10 mouse cellular contexts compared by ENCODE assay signal in genomic region chr11:99265220-99265619, GRCm38 (mm10). TPM values are rescaled to one million over a fixed set of nuclear protein-coding genes. Genes with fewer than 3 reads are reported as not detected.
DNase-seq lines count a peak whose midpoint lies in the region; ATAC-seq lines count a peak whose summit lies in the region.
"Had no signal": no experiment of that assay in that cellular context is flagged by ENCODE, and none has a peak within 500 bp of the region (broad histone marks: within the 10 kb centered on the region; RNA-seq: fewer than 3 reads in every experiment).

No protein-coding gene starts in this region.

- H3K9ac ChIP-seq in liver, embryonic 12.5 days = no peak overlapping the region
- H3K9ac ChIP-seq: neural tube, embryonic 13.5 days had no signal

- H3K4me2 ChIP-seq in liver, embryonic 12.5 days = no peak overlapping the region

- H3K27ac ChIP-seq in liver, embryonic 12.5 days = no peak overlapping the region
- H3K27ac ChIP-seq: neural tube, embryonic 13.5 days had no signal

- H3K9me3 ChIP-seq in liver, embryonic 12.5 days (replicated peaks) = no peaks in the 10 kb centered on the region
- H3K9me3 ChIP-seq: neural tube, embryonic 13.5 days had no signal

- no peaks in the 10 kb centered on the region for H3K4me1 ChIP-seq in liver, embryonic 12.5 days

- no peaks in the 10 kb centered on the region; the same call in 1 of the 2 replicates for H3K27me3 ChIP-seq in liver, embryonic 12.5 days (replicated peaks)
- H3K27me3 ChIP-seq: neural tube, embryonic 13.5 days had no signal

- H3K36me3 ChIP-seq in liver, embryonic 12.5 days = no peaks in the 10 kb centered on the region
- H3K36me3 ChIP-seq: neural tube, embryonic 13.5 days had no signal

- no peak for ATAC-seq in liver, embryonic 12.5 days
- ATAC-seq: hindbrain, postnatal 0 days had no signal

- 59% methylated on average over 9 of the region's 9 CpGs for WGBS in liver, embryonic 12.5 days (ENCODE audit: insufficient replicate concordance)

- no peak overlapping the region for H3K4me3 ChIP-seq in liver, embryonic 12.5 days
- H3K4me3 ChIP-seq: neural tube, embryonic 13.5 days had no signal

- peak; percentile 4 for DNase-seq in lung, postnatal 36 days
- DNase-seq in lung, postnatal 14 days = no peak
- peak; percentile 8 for DNase-seq in heart, adult 8-10 months (ENCODE audit: low spot score)
- peak; percentile 62 for DNase-seq in layer of hippocampus, adult 9-11 months
- DNase-seq in spleen, postnatal 36 days (ENCODE audit: low spot score in 2 of 2) = no peak
- DNase-seq in thymus, postnatal 4 days = no peak
- DNase-seq: lung, adult 2 months had no signal

RNA-seq across cellular contexts. Expression of gene Krt24, which starts 19.8 kb away (rescaled TPM):
- total RNA-seq in heart, adult 8-10 months (2022) = not detected
- polyA plus RNA-seq in liver, embryonic 12.5 days (2016; fragmentation: Nextera tagmentation; extraction: Ambion mirVana) = not detected in 2 replicates
- total RNA-seq: hindbrain, postnatal 0 days had no signal
- polyA plus RNA-seq: lung, adult 2 months had no signal

RNA-seq across cellular contexts. Expression of gene Krt222, which starts 21.3 kb away (rescaled TPM):
- 10 to 100 TPM; 26.5 to 44.5 (median 31.0) TPM for total RNA-seq in heart, adult 8-10 months (2022)
- polyA plus RNA-seq in liver, embryonic 12.5 days (2016; fragmentation: Nextera tagmentation; extraction: Ambion mirVana) = 0.04 and 0.08 TPM in 2 replicates

RNA-seq across cellular contexts. Expression of gene Smarce1, which starts 34.4 kb away (rescaled TPM):
- 10 to 100 TPM; 34.8 to 44.8 (median 41.2) TPM for total RNA-seq in heart, adult 8-10 months (2022)
- 114 and 115 TPM in 2 replicates for polyA plus RNA-seq in liver, embryonic 12.5 days (2016; fragmentation: Nextera tagmentation; extraction: Ambion mirVana)

RNA-seq across cellular contexts. Expression of gene Krt25, which starts 57.5 kb away (rescaled TPM):
- not detected for total RNA-seq in heart, adult 8-10 months (2022)
- polyA plus RNA-seq in liver, embryonic 12.5 days (2016; fragmentation: Nextera tagmentation; extraction: Ambion mirVana) = not detected in 2 replicates
- polyA plus RNA-seq: lung, adult 2 months had no signal

Comparison
In these comparisons a context has a peak if more than half of its experiments do, and no peak if none do; other contexts are left out.
1. DNase-seq: peak in lung, postnatal 36 days (single experiment), heart, adult 8-10 months (single experiment) and layer of hippocampus, adult 9-11 months (single experiment); none in lung, postnatal 14 days (single experiment), spleen, postnatal 36 days (0 of 2) and thymus, postnatal 4 days (single experiment).